Mouse (Mus musculus) kidney, adult 2 months (tissue): ENCODE results near the gene Pola1. TPM values are rescaled to one million over a fixed set of nuclear protein-coding genes. Genes with fewer than 3 reads are reported as not detected.

Source experiments
- DNase-seq: peaks from one replicate; pipeline ENCODE4 v3.0.0; 2021
- H3K27ac ChIP-seq: fragments of 200-500 bp; 2 replicates; pipeline ENCODE4 v1.5.1; 2012; ENCODE audit warnings: low read depth, low read length, control low read depth, inconsistent platforms; ENCODE audit not compliant: insufficient read depth
- H3K27me3 ChIP-seq: fragments of 200-500 bp; replicated peaks from 2 replicates; pipeline ENCODE4 v1.6.1; 2012; ENCODE audit warnings: mild to moderate bottlenecking, moderate library complexity, low read length, inconsistent platforms; ENCODE audit not compliant: control insufficient read depth, insufficient read depth
- H3K36me3 ChIP-seq: fragments of 200-500 bp; 2 replicates; pipeline ENCODE4 v1.6.1; 2012; ENCODE audit warnings: mild to moderate bottlenecking, moderate library complexity, low read length, inconsistent platforms; ENCODE audit not compliant: control insufficient read depth, insufficient read depth
- H3K4me1 ChIP-seq: fragments of 200-500 bp; 2 replicates; pipeline ENCODE4 v1.6.1; 2011; ENCODE audit warnings: low read length; ENCODE audit not compliant: control insufficient read depth, insufficient read depth
- H3K4me3 ChIP-seq: fragments of 200-500 bp; 2 replicates; pipeline ENCODE4 v1.5.1; 2011; ENCODE audit warnings: mild to moderate bottlenecking, low read depth, low read length, control low read depth; ENCODE audit not compliant: insufficient read depth
- CTCF ChIP-seq: fragments of 200-500 bp; conservative IDR thresholded peaks from 2 replicates; pipeline ENCODE4 v1.5.1; 2011; ENCODE audit warnings: low read depth, mild to moderate bottlenecking, control low read depth, low read length, moderate library complexity, mixed read lengths; ENCODE audit not compliant: insufficient read depth, insufficient read length
- POLR2A ChIP-seq: fragments of 200-500 bp; IDR thresholded peaks from one replicate; pipeline ENCODE4 v1.6.1; 2011; ENCODE audit warnings: low read depth, low read length, control low read depth
- WGBS: fragments of 180-500 bp; shearing (Covaris S2); methylation state at CpG from one replicate; pipeline ENCODE4 v1.1.7; 2018; 5-methylcytosine and 5-hydroxymethylcytosine counted together
- polyA plus RNA-seq: library from polyadenylated mRNA; depleted of rRNA; stranded (reverse); fragments of >200 nt; gene quantifications from 2 replicates; pipeline ENCODE4 v1.2.3, GENCODE M21; 2012

The Pola1 gene
- polyA plus RNA-seq, 1 experiment, result 0.45 TPM

- 94% methylated on average over 1 of the region's 1 CpGs for WGBS
- Histone ChIP-seq H3K36me3 (no peaks in the 10 kb centered on the region), H3K4me3 (no peak overlapping the region), H3K27me3 (no peaks in the 10 kb centered on the region), H3K27ac (no peak overlapping the region), H3K4me1 (no peaks in the 10 kb centered on the region)
- no peak for DNase-seq
- TF ChIP-seq POLR2A, result no peak
- no peak for TF ChIP-seq CTCF
These were observed 29.7 kb downstream of the Pola1 start for GRCm38 (mm10) chrX:93602214-93602613.

GRCm38 (mm10) chrX:93594283-93594682 lies 37.7 kb downstream of the Pola1 start:
- Histone ChIP-seq H3K27me3 (no peaks in the 10 kb centered on the region), H3K36me3 (no peaks in the 10 kb centered on the region), H3K4me1 (no peaks in the 10 kb centered on the region), H3K27ac (no peak overlapping the region), H3K4me3 (no peak overlapping the region)
- WGBS, result 83% methylated on average over 4 of the region's 4 CpGs
- no peak for DNase-seq
- no peak for TF ChIP-seq POLR2A
- no peak for TF ChIP-seq CTCF

DNA sequence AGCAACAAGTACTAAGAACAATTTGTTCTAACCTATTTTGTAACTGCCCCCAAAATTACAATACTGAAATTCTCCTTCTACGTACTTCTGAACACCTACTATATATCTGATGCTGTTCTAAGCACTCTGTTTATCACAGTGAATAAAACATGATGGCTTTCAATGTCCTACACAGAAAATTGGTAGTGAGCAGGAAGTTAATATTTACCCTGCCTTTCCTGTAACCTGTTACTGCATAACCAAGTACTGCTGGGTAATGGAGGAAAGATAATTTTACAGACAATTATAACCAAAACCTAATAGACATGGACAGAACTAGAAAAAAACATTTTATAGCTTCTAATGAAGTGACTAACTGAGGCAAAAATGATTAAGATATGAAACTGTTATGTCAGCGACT lies 51.0 kb downstream of the Pola1 start:
- TF ChIP-seq POLR2A (no peak), CTCF (no peak)
- Histone ChIP-seq H3K27me3 (no peaks in the 10 kb centered on the region), H3K4me1 (no peaks in the 10 kb centered on the region), H3K4me3 (no peak overlapping the region), H3K36me3 (no peaks in the 10 kb centered on the region), H3K27ac (no peak overlapping the region)
- 48% methylated on average over 2 of the region's 2 CpGs for WGBS
- DNase-seq, result peak; percentile 57

DNA sequence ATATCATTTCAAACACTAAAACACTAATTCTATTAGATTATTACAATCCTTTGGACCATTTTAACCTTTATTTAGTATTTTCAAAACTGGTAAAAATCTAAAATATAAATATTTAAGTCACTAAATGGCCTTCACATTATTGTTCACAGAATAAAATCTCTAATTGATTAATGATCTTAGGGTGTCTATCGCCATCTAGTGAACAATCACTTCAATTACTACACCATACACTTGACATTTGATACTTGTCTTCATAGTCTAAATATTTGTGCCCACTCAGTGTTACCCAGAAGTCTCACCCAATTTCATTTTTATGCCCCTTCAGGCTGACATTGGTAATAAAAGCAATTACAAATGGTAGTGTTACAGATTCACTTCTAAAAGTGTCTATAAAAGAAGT lies 74.8 kb downstream of the Pola1 start:
- DNase-seq, result no peak
- Histone ChIP-seq H3K4me1 (no peaks in the 10 kb centered on the region), H3K36me3 (no peaks in the 10 kb centered on the region), H3K27ac (no peak overlapping the region), H3K4me3 (no peak overlapping the region), H3K27me3 (no peaks in the 10 kb centered on the region)
- TF ChIP-seq POLR2A (no peak), CTCF (0 out of 2 replicates have a peak, but pooled peaks have one; percentile 5)
- WGBS, result 32% methylated on average over 1 of the region's 1 CpGs

DNA sequence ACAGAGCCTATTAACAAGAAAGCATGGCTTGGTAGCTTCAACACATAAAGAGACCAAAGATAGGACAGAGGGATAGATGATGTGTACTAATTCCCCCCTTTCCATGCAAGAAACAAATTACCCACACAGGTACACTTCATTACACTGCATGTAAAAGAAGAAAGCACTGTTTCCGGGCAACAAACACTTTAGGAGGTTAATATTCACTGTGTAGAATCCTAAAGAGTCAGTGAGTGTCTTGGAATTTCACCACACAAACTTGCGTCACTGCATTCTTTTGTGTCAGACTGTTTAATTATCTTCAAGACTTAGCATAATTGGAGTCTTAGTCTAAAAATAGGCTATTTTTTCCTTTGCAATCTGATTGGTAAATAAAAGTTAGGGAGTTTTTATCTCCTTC lies 92.2 kb downstream of the Pola1 start:
- no peaks in the 10 kb centered on the region for H3K27me3 ChIP-seq
- H3K36me3 ChIP-seq, result no peaks in the 10 kb centered on the region
- no peak for TF ChIP-seq CTCF
- no peak for TF ChIP-seq POLR2A
- H3K27ac ChIP-seq, result no peak overlapping the region
- no peak overlapping the region for H3K4me3 ChIP-seq
- peak; percentile 23 for DNase-seq
- 25% methylated on average over 2 of the region's 2 CpGs for WGBS
- no peaks in the 10 kb centered on the region for H3K4me1 ChIP-seq

DNA sequence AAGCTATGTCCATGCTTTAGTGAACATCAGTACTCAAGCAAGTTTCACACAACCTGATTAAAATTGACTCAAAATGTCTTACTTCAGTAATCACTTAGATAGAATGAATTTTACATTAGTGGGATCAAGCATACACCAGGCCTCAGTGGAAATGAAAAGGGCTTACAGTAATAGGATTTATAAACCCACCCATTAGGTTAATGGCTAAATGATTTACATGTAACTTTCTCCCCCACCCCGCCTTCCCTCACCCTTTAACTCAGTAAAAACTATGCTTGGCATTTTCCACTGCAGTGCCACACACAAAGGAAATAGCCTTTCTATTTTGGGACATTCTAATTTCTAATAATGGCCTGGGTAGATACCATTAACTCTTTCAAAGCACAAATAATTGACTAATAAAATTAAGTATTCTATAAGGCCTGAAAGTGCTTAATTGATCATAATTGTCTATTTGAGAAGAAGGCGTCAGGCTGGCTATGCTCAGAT lies 129.0 kb downstream of the Pola1 start:
- Histone ChIP-seq H3K4me1 (no peaks in the 10 kb centered on the region), H3K4me3 (no peak overlapping the region), H3K27ac (no peak overlapping the region), H3K36me3 (no peaks in the 10 kb centered on the region), H3K27me3 (no peaks in the 10 kb centered on the region)
- TF ChIP-seq POLR2A (no peak), CTCF (no peak)
- 54% methylated on average over 2 of the region's 2 CpGs for WGBS
- peak; percentile 3 for DNase-seq

DNA sequence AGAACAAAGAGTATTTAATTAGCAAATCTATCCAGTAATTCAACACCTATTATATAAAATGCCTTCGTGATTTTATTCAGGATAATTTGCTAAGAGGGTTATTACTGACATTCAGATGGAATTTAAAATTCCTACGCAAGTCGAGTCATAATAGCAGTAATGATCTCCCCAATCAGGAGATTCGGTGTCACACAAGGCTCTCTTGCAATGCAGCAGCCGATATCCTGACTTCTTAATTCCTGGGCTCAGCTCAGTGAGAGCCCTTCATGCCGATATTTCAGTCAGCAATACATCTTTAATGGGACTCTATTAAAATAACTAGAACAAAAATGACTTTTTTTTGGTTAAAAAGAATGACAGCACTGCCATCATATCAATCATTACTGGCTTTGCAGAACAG lies 134.4 kb downstream of the Pola1 start:
- 70% methylated on average over 6 of the region's 6 CpGs for WGBS
- DNase-seq, result no peak
- H3K4me1 ChIP-seq, result no peaks in the 10 kb centered on the region
- H3K27ac ChIP-seq, result no peak overlapping the region
- TF ChIP-seq CTCF, result no peak
- no peaks in the 10 kb centered on the region for H3K36me3 ChIP-seq
- H3K4me3 ChIP-seq, result no peak overlapping the region
- no peaks in the 10 kb centered on the region for H3K27me3 ChIP-seq

DNA sequence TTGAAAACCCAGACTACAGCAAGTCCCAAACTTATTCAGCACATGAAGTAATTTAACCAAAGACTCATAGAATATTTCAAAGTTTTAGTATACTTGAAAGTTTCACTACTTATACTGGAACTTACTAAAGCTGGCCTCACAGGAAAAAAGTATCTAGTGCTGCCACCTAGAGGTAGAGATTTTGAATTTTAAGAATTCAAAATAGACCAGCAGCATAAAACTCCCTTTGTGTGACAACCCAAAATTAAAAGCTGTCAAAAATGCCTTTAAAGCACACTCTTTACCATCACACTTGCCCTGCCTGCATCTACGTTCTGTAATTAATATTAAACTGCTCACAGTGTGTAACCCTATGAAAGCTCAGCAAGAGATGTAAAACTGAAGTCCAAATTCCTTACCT lies 166.2 kb downstream of the Pola1 start:
- TF ChIP-seq CTCF (no peak), POLR2A (no peak)
- 45% methylated on average over 1 of the region's 1 CpGs for WGBS

More for the DNA sequence above, 166.2 kb downstream of the Pola1 start:
- peak; percentile 12 for DNase-seq
- no peak overlapping the region for H3K4me3 ChIP-seq
- H3K27ac ChIP-seq, result no peak overlapping the region
- H3K27me3 ChIP-seq, result no peaks in the 10 kb centered on the region
- no peaks in the 10 kb centered on the region for H3K36me3 ChIP-seq
- no peaks in the 10 kb centered on the region for H3K4me1 ChIP-seq
